ENCODE assay signal across 11 mouse cellular contexts in genomic region chr3:88205563-88206491, GRCm38 (mm10). TPM values are rescaled to one million over a fixed set of nuclear protein-coding genes. Genes with fewer than 3 reads are reported as not detected.
DNase-seq lines count a peak whose midpoint lies in the region; ATAC-seq and TF ChIP-seq lines count a peak whose summit lies in the region.
"Had no signal": no experiment of that assay in that cellular context is flagged by ENCODE, and none has a peak within 500 bp of the region (broad histone marks: within the 10 kb centered on the region; RNA-seq: fewer than 3 reads in every experiment).

No protein-coding gene starts in this region.

- peaks cover 73% of the 10 kb centered on the region for H3K27me3 ChIP-seq in hindbrain, embryonic 11.5 days (ENCODE audit: control insufficient read depth, insufficient read depth, low read length)

- peak overlapping the region; percentile 31; the same call in 1 of the 2 replicates for H3K9ac ChIP-seq in hindbrain, embryonic 11.5 days (ENCODE audit: low read depth, low read length)

- TF ChIP-seq POLR2A in cortical plate, adult 2 months (IDR thresholded peaks at IDR 0.05; ENCODE audit: extremely low read depth, insufficient read depth, low read length), result no peak

- peak in 1 of 2 experiments; percentile 34 for DNase-seq in layer of hippocampus, adult 2 months (ENCODE audit: low spot score in 2 of 2)
- DNase-seq in layer of hippocampus, postnatal 36 days, result no peak
- DNase-seq in hindbrain, embryonic 11.5 days (ENCODE audit: low spot score), result peak; percentile 80
- peak; percentile 27 for DNase-seq in neural tube, embryonic 10.5 days (ENCODE audit: extremely low spot score, low spot score)
- DNase-seq in ovary, postnatal 10 days (ENCODE audit: low spot score), result no peak
- no peak for DNase-seq in thymus, adult 18-20 months
- DNase-seq: thymus, postnatal 14 days had no signal

- H3K4me1 ChIP-seq in cortical plate, adult 2 months (ENCODE audit: control insufficient read depth, insufficient read depth, low read length), result peaks cover 6% of the 10 kb centered on the region; the same call in 1 of the 2 replicates
- peaks cover 13% of the 10 kb centered on the region for H3K4me1 ChIP-seq in hindbrain, embryonic 11.5 days (replicated peaks; ENCODE audit: control insufficient read depth, insufficient read depth, low read length)

- no peak for TF ChIP-seq CTCF in layer of hippocampus, adult 2 months (conservative IDR thresholded peaks at IDR 0.05)
- TF ChIP-seq CTCF in cortical plate, adult 2 months (IDR thresholded peaks at IDR 0.05; ENCODE audit: extremely low read depth, insufficient read depth, low read length), result no peak

- peak; percentile 82 for ATAC-seq in hindbrain, embryonic 11.5 days (ENCODE audit: low FRiP score)
- no peak for ATAC-seq in CD4-positive, CD25-positive, alpha-beta regulatory T cell, adult 4 months

- peak overlapping the region; percentile 81 for H3K4me3 ChIP-seq in layer of hippocampus, adult 2 months
- H3K4me3 ChIP-seq in cortical plate, adult 2 months (ENCODE audit: insufficient read depth, low read length), result peak overlapping the region; percentile 90; the same call in 1 of the 2 replicates
- H3K4me3 ChIP-seq in hindbrain, embryonic 11.5 days (ENCODE audit: low read depth, low read length), result peak overlapping the region; percentile 55; the same call in 1 of the 2 replicates

- H3K36me3 ChIP-seq in hindbrain, embryonic 11.5 days (ENCODE audit: control insufficient read depth, insufficient read depth, low read length), result no peaks in the 10 kb centered on the region

- peak overlapping the region; percentile 99 for H3K27ac ChIP-seq in layer of hippocampus, adult 2 months
- peak overlapping the region; percentile 30; the same call in 1 of the 2 replicates for H3K27ac ChIP-seq in cortical plate, adult 2 months (ENCODE audit: insufficient read depth, low read length)
- H3K27ac ChIP-seq in hindbrain, embryonic 11.5 days (ENCODE audit: low read depth, low read length), result peak overlapping the region; percentile 97
- H3K27ac ChIP-seq: macrophage had no signal

- H3K9me3 ChIP-seq in hindbrain, embryonic 11.5 days (ENCODE audit: control insufficient read depth, low read length), result no peaks in the 10 kb centered on the region

- WGBS in hindbrain, embryonic 11.5 days, result under 1% methylated on average over 8 of the region's 8 CpGs

- H3K4me2 ChIP-seq in hindbrain, embryonic 11.5 days (replicated peaks; ENCODE audit: low read depth, low read length), result peak overlapping the region; percentile 65

RNA-seq across cellular contexts. Expression of gene Rhbg, which starts 48.7 kb away (rescaled TPM):
- not detected for total RNA-seq in layer of hippocampus, adult 2 months (2021)
- total RNA-seq in layer of hippocampus, postnatal 36 days (2021), result not detected
- not detected in 2 replicates for polyA plus RNA-seq in cortical plate, adult 2 months (2012; rRNA removed)
- polyA plus RNA-seq in hindbrain, embryonic 11.5 days (2014; fragmentation: Nextera tagmentation; extraction: Ambion mirVana), result 0.13 and 0.25 TPM in 2 replicates
- not detected for polyA plus RNA-seq in CD4-positive, CD25-positive, alpha-beta regulatory T cell, adult 4 months (2017; shearing (Covaris generic))
- polyA plus RNA-seq: heart, embryonic 14.5 days; macrophage had no signal

Comparison
In these comparisons a context has a peak if more than half of its experiments do, and no peak if none do; other contexts are left out.
1. DNase-seq: peak in hindbrain, embryonic 11.5 days (single experiment) and neural tube, embryonic 10.5 days (single experiment); none in layer of hippocampus, postnatal 36 days (0 of 2), ovary, postnatal 10 days (single experiment) and thymus, adult 18-20 months (0 of 2).
2. H3K27ac ChIP-seq: peak in every context shown above with its lines; median percentile 99 in layer of hippocampus, adult 2 months; 97 in hindbrain, embryonic 11.5 days; 30 in cortical plate, adult 2 months.
3. Peak in every context shown above with its lines, with median percentiles within 50 percentile points of each other: H3K4me3 ChIP-seq.